Mouse (Mus musculus) testis, adult 10 weeks (tissue): ENCODE data around the gene Mef2c. TPM values are rescaled to one million over a fixed set of nuclear protein-coding genes. Genes with fewer than 3 reads are reported as not detected.

Experiments
- polyA plus RNA-seq: library from polyadenylated mRNA; stranded (reverse); fragments of 350-450 nt; fragmentation: Illumina TruSeq; extraction: RNeasy Lipid Tissue Mini Kit (QIAGEN cat#74804); gene quantifications from one replicate; pipeline ENCODE4 v1.2.3, GENCODE M21; 2014; ENCODE audit warnings: low read depth, low replicate concordance

Gene Mef2c
- polyA plus RNA-seq = 7.0 TPM

DNA sequence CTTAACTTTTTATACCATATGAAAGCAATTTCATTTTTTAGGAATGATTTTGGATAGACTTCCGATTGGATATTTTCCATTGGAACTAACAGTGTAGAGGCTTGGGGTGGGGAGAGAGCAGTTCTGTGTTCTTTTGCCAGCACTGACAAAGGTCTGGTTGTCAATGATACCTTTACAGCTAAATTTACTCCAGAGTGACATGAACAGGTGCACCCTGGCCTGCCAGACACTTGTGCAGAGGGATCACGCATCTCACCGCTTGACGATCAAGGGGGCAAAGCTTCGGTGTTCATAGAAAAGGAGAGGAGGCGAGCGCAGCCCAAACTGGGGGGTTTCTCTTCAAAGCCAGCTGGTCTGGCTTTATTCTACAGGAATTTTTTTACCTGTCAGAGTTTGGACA lies at the start of gene Mef2c:
Gene Mef2c, plus strand, starts transcription at position 116 of the 400 bp plus-strand sequence.

